Mouse (Mus musculus): ENCODE data around the gene Ccdc71. TPM values are rescaled to one million over a fixed set of nuclear protein-coding genes. Genes with fewer than 3 reads are reported as not detected.

Ccdc71 gene
- 10 to 100 TPM; 41.9 to 48.2 TPM for polyA plus RNA-seq (2017; shearing (Covaris generic))

GRCm38 (mm10) chr9:108460319-108461178, at the start of gene Ccdc71:
Gene Ccdc71, plus strand, starts transcription at chr9:108460527.

GRCm38 (mm10) chr9:108428384-108428783, 31.9 kb upstream of the Ccdc71 start, which contains the start of gene Ccdc36:
Gene Ccdc36, minus strand, starts transcription at chr9:108428484.

DNA sequence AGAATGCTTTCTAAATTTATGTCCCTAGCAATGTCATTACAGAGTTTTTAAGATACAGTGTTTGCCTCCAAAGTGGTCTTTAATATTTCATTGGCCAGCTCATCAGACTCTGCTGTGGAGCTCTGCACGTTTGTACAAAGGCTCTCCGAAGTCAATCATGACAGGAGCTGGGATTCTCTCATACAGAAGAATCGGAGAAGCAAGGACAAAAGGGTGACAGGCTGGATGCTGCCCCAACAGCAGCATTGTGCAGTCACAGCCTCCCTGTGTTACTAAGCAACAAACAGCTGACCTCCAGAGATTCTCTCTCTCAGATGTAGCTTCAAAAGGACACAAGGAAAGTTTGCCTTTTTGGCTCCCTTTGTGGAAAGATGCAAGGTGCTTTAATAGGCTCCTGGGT, 24.1 kb upstream of the Ccdc71 start, which contains the start of gene BC048562:
BC048562 (plus strand) TSS at position 301 of the 400 bp plus-strand sequence.

GRCm38 (mm10) chr9:108461181-108461631, 879 bp downstream of the Ccdc71 start, which contains the start of gene Klhdc8b:
Gene Klhdc8b, minus strand, starts transcription at chr9:108461581.

DNA sequence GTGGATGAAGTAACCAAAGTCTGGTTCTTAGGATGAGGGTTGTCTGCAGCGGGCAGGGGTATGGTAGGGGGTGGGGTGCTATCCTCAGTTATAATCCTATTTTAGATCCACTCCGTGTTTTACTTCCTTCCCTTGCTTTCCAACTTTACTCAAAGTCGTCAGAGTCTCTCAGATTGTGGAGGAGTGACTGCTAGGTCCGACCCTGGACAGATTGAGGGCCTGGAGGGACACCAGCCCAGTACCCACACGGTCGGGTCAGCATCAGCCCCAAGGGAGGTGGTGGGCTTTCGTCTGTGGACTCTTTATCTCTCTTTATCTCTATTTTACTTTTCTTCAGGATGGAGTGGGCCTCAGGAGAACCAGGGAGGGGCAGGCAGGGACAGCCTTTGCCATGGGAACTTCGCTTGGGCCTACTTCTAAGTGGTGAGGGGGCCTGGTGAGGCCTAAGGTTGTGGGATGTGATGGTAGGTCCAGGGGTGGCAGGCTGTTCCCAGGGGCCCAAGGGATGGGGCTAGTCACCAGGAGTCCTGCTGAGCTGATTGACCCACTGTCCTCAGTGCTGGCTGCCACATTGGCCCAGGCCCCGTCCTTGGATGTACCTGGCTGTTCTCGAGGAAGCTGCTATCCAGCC, 19.5 kb downstream of the Ccdc71 start, which contains the start of gene Lamb2:
Lamb2 (plus strand) TSS at position 16 of the 631 bp plus-strand sequence.

DNA sequence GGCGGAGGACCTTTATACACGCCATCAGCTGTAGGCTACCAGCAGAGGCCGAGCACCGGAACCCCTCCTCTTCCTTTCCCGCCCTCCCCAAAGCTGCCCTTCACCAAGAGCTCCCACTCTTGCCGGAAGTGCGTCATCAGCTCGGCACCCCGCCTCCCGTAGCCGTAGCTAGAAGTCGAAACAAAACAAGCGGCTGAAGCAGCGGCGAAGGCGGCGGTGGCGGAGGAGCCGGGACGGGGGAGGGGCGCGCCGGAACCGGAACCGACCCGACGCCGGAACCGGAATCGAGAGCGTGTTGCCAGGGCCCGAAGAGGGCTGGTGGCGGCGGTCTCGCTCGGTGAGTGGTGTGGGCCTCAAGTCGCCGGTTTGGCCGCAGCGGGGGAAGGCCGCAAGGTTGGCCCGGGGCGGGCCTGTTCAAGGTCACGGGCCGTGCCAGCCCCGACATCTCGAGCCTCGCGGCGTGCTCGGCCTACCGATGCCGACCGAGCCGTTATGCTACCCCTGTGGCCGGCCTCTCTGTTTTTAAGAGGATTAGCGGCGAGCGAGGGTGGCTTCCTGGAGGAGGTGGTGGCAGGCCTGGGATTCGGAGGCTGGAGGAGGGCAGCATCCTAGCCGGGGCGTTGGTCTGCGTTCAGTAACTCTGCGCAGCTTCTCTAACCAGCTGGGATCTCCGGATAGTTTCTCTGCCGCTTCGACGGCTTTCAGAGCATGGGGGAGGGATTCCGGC, 30.4 kb downstream of the Ccdc71 start, which contains the start of gene Usp19:
Usp19 (plus strand) TSS at position 44 of the 727 bp plus-strand sequence.

DNA sequence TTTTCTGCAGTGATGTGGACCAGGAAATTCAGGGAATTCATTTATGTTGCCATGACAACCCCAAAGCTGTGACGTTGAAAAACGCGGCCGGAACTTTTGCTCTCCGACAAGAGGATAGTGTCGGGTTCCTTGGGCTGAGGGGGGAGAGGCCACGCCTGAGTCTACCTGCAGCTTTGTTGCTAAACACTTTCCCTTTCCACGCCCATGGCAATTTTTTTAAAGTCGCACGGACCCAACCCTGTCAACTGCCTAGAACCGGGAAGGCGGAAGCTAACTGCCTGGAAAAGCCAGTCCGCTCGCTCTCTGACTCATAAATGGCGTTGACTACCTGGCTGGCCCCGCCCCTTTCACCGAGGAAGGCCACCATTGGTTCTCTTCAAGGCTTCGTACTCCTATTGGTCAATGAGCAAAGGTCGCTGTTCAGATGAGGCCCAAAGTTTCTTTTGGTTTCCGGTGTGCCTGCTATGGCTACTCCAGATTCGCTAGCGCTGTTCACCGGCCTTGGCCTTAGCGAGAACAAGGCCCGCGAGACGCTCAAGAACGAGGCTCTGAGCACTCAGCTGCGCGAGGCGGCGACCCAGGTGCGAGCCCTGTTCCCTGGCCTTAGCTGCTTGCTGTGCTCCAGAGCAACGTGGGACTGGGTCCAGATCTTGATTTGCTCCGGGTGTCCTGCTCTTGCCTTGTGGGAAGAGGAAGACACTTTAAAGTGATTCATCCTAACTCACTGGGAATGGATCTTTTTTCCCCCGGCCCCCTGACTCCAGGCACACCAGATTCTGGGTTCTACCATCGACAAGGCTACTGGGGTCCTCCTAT, 47.5 kb downstream of the Ccdc71 start, which contains the start of gene Qars:
Qars (plus strand) TSS at position 88 of the 816 bp plus-strand sequence.

Other genes starting within 250 kb of the Ccdc71 start
- gene Dag1, start 196.6 kb upstream of the Ccdc71 start, polyA plus RNA-seq (2017; shearing (Covaris generic)), result 10 to 100 TPM; 12.6 to 15.8 TPM
- 1 to 10 TPM; 1.3 to 3.2 TPM for gene Nicn1, start 170.1 kb upstream of the Ccdc71 start, polyA plus RNA-seq (2017; shearing (Covaris generic))
- under 1 TPM; 0.47 to 0.89 TPM for gene Amt, start 163.7 kb upstream of the Ccdc71 start, polyA plus RNA-seq (2017; shearing (Covaris generic))
- gene Rhoa, start 154.4 kb upstream of the Ccdc71 start, polyA plus RNA-seq (2017; shearing (Covaris generic)), result 100 to 1,000 TPM; 352 to 371 TPM
- 10 to 100 TPM; 13.0 to 15.4 TPM for gene Tcta, start 154.4 kb upstream of the Ccdc71 start, polyA plus RNA-seq (2017; shearing (Covaris generic))
- 100 to 1,000 TPM; 526 to 558 TPM for gene Gpx1, start 121.6 kb upstream of the Ccdc71 start, polyA plus RNA-seq (2017; shearing (Covaris generic))
- gene Usp4, start 112.7 kb upstream of the Ccdc71 start, polyA plus RNA-seq (2017; shearing (Covaris generic)), result 100 to 1,000 TPM; 146 to 173 TPM
- gene 1700102P08Rik, start 67.7 kb upstream of the Ccdc71 start, polyA plus RNA-seq (2017; shearing (Covaris generic)), result 1 to 10 TPM; 2.6 to 3.9 TPM
- 1 to 10 TPM in 1 of 2 experiments, not detected in 1; 1.8 TPM for gene Ccdc36, start 32.0 kb upstream of the Ccdc71 start, polyA plus RNA-seq (2017; shearing (Covaris generic))
- not detected for gene BC048562, start 24.0 kb upstream of the Ccdc71 start, polyA plus RNA-seq (2017; shearing (Covaris generic))
- 1 to 10 TPM; 8.2 to 8.3 TPM for gene Klhdc8b, start 1.1 kb downstream of the Ccdc71 start, polyA plus RNA-seq (2017; shearing (Covaris generic))
- 1 to 10 TPM in 1 of 2 experiments, under 1 TPM in 1; 0.57 to 4.7 TPM for gene Lamb2, start 19.2 kb downstream of the Ccdc71 start, polyA plus RNA-seq (2017; shearing (Covaris generic))
- 100 to 1,000 TPM; 116 to 142 TPM for gene Usp19, start 30.1 kb downstream of the Ccdc71 start, polyA plus RNA-seq (2017; shearing (Covaris generic))
- 100 to 1,000 TPM in 1 of 2 experiments, 10 to 100 TPM in 1; 78.1 to 104 TPM for gene Qars, start 47.2 kb downstream of the Ccdc71 start, polyA plus RNA-seq (2017; shearing (Covaris generic))
- 100 to 1,000 TPM; 143 to 144 TPM for gene Qrich1, start 56.3 kb downstream of the Ccdc71 start, polyA plus RNA-seq (2017; shearing (Covaris generic))
- 10 to 100 TPM; 65.6 to 70.4 TPM for gene Impdh2, start 99.8 kb downstream of the Ccdc71 start, polyA plus RNA-seq (2017; shearing (Covaris generic))
- gene Ndufaf3, start 106.9 kb downstream of the Ccdc71 start, polyA plus RNA-seq (2017; shearing (Covaris generic)), result 10 to 100 TPM; 64.1 to 70.8 TPM
- gene Dalrd3, start 109.4 kb downstream of the Ccdc71 start, polyA plus RNA-seq (2017; shearing (Covaris generic)), result 100 to 1,000 TPM; 102 to 133 TPM
- gene Wdr6, start 118.2 kb downstream of the Ccdc71 start, polyA plus RNA-seq (2017; shearing (Covaris generic)), result 10 to 100 TPM; 56.5 to 71.2 TPM
- gene P4htm, start 137.1 kb downstream of the Ccdc71 start, polyA plus RNA-seq (2017; shearing (Covaris generic)), result 10 to 100 TPM; 10.1 to 18.2 TPM
- 10 to 100 TPM; 73.3 to 80.5 TPM for gene Arih2, start 188.9 kb downstream of the Ccdc71 start, polyA plus RNA-seq (2017; shearing (Covaris generic))
- gene Slc25a20, start 201.6 kb downstream of the Ccdc71 start, polyA plus RNA-seq (2017; shearing (Covaris generic)), result 10 to 100 TPM; 40.7 to 49.3 TPM
- gene Prkar2a, start 228.8 kb downstream of the Ccdc71 start, polyA plus RNA-seq (2017; shearing (Covaris generic)), result 10 to 100 TPM; 11.9 to 32.9 TPM